Mouse (Mus musculus) stomach, embryonic 14.5 days (tissue): ENCODE results near the gene Trim5. TPM values are rescaled to one million over a fixed set of nuclear protein-coding genes. Genes with fewer than 3 reads are reported as not detected.
"Not testable (repeated sequence)": the region's sequence is repeated elsewhere in the genome, so short reads cannot be mapped to it uniquely, and the experiment has no call there.

Experiments
- ATAC-seq: fragments of 200-750 bp; cut with Nextera tagmentation; 2 replicates; pipeline ENCODE4 v1.8.0; 2017; ENCODE audit warnings: low read depth, moderate TSS enrichment; ENCODE audit not compliant: insufficient number of reproducible peaks, insufficient read depth, low FRiP score
- H3K27ac ChIP-seq: fragments of 300-500 bp; sonication (generic); 2 replicates; pipeline ENCODE4 v1.5.1; 2014; ENCODE audit warnings: mild to moderate bottlenecking, low read length, moderate library complexity, mixed read lengths
- H3K27me3 ChIP-seq: fragments of 300-500 bp; sonication (generic); 2 replicates; pipeline ENCODE4 v1.6.1; 2014; ENCODE audit warnings: low read length, control low read depth, mixed read lengths; ENCODE audit not compliant: control insufficient read depth, insufficient read depth
- H3K36me3 ChIP-seq: fragments of 300-500 bp; sonication (generic); 2 replicates; pipeline ENCODE4 v1.6.1; 2014; ENCODE audit warnings: mild to moderate bottlenecking, control low read depth, low read length, moderate library complexity, mixed read lengths; ENCODE audit not compliant: control insufficient read depth, insufficient read depth
- H3K4me1 ChIP-seq: fragments of 300-500 bp; sonication (generic); 2 replicates; pipeline ENCODE4 v1.6.1; 2014; ENCODE audit warnings: low read length, control low read depth, mixed read lengths; ENCODE audit not compliant: control insufficient read depth, insufficient read depth
- H3K4me2 ChIP-seq: fragments of 300-500 bp; sonication (generic); replicated peaks from 2 replicates; pipeline ENCODE4 v1.6.1; 2014; ENCODE audit warnings: low read depth, low read length, control low read depth
- H3K4me3 ChIP-seq: fragments of 300-500 bp; sonication (generic); 2 replicates; pipeline ENCODE4 v1.5.1; 2014; ENCODE audit warnings: low read depth, low read length, control low read depth
- H3K9ac ChIP-seq: fragments of 300-500 bp; sonication (generic); replicated peaks from 2 replicates; pipeline ENCODE4 v1.6.1; 2014; ENCODE audit warnings: low read depth, mild to moderate bottlenecking, control low read depth, low read length, moderate library complexity, mixed read lengths
- H3K9me3 ChIP-seq: fragments of 300-500 bp; sonication (generic); 2 replicates; pipeline ENCODE4 v1.6.1; 2016; ENCODE audit warnings: low read depth, low read length, control low read depth; ENCODE audit not compliant: control insufficient read depth
- WGBS: fragments of 180-500 bp; shearing (Covaris S2); extraction: QIAGEN DNeasy Blood & Tissue Kit; methylation state at CpG from one replicate; pipeline ENCODE4 v1.1.7; 2014; 5-methylcytosine and 5-hydroxymethylcytosine counted together
- polyA plus RNA-seq: library from polyadenylated mRNA; unstranded; fragments of >200 nt; fragmentation: Nextera tagmentation; extraction: Ambion mirVana; gene quantifications from 2 replicates; pipeline ENCODE4 v1.2.1, GENCODE M21; 2014

Gene Trim5
- polyA plus RNA-seq: 0.31 and 0.36 TPM in 2 replicates

GRCm38 (mm10) chr7:104287576-104288443, at the start of gene Trim5:
Trim5 (minus strand) TSS chr7:104288094.
- ATAC-seq: peak; percentile 61; the same call in 1 of the 2 replicates

GRCm38 (mm10) chr7:104335547-104335946, 47.7 kb upstream of the Trim5 start:
- 80% methylated on average over 3 of the region's 3 CpGs for WGBS
- H3K9me3 ChIP-seq, H3K27me3 ChIP-seq, H3K36me3 ChIP-seq, H3K9ac ChIP-seq, ATAC-seq, H3K4me1 ChIP-seq, H3K4me3 ChIP-seq, H3K27ac ChIP-seq, H3K4me2 ChIP-seq: not testable (repeated sequence)

More at GRCm38 (mm10) chr7:104287576-104288443, at the start of gene Trim5:
- H3K4me3 ChIP-seq, H3K4me1 ChIP-seq, H3K9ac ChIP-seq, H3K27ac ChIP-seq, H3K27me3 ChIP-seq, H3K9me3 ChIP-seq, H3K36me3 ChIP-seq: not testable (repeated sequence)
- H3K4me2 ChIP-seq: peak within 1 kb of the TSS; percentile 26
- 42% methylated on average over 14 of the region's 14 CpGs for WGBS

- not testable (repeated sequence) for H3K27ac ChIP-seq, H3K27me3 ChIP-seq, H3K4me3 ChIP-seq, ATAC-seq, H3K9me3 ChIP-seq, H3K4me2 ChIP-seq, H3K9ac ChIP-seq, H3K36me3 ChIP-seq, H3K4me1 ChIP-seq
- WGBS: 93% methylated on average over 2 of the region's 2 CpGs
These were observed 41.3 kb upstream of the Trim5 start, which contains the start of gene Trim34b for GRCm38 (mm10) chr7:104329171-104329570. Trim34b (plus strand) TSS chr7:104329471.

GRCm38 (mm10) chr7:104322028-104322427, 34.1 kb upstream of the Trim5 start:
- Histone ChIP-seq H3K9ac (no peak overlapping the region), H3K4me1 (no peaks in the 10 kb centered on the region), H3K4me3 (no peak overlapping the region), H3K27me3 (no peaks in the 10 kb centered on the region), H3K27ac (no peak overlapping the region), H3K4me2 (no peak overlapping the region), H3K9me3 (no peaks in the 10 kb centered on the region), H3K36me3 (no peaks in the 10 kb centered on the region)
- WGBS: 69% methylated on average over 9 of the region's 9 CpGs
- no peak for ATAC-seq

- peak; percentile 86 for ATAC-seq
- not testable (repeated sequence) for H3K4me1 ChIP-seq, H3K9ac ChIP-seq, H3K27me3 ChIP-seq, H3K9me3 ChIP-seq, H3K27ac ChIP-seq, H3K36me3 ChIP-seq
- 21% methylated on average over 4 of the region's 4 CpGs for WGBS
- Histone ChIP-seq H3K4me3 (peak within 1 kb of the TSS; percentile 31), H3K4me2 (peak within 1 kb of the TSS; percentile 41)
These were observed 27.6 kb upstream of the Trim5 start, which contains the start of gene Trim12a for GRCm38 (mm10) chr7:104315369-104316080. Trim12a (minus strand) TSS chr7:104315466.

GRCm38 (mm10) chr7:104314796-104315353, 27.0 kb upstream of the Trim5 start:
- no peaks in the 10 kb centered on the region for H3K27me3 ChIP-seq
- no peaks in the 10 kb centered on the region for H3K4me1 ChIP-seq
- no peaks in the 10 kb centered on the region for H3K36me3 ChIP-seq
- H3K9ac ChIP-seq: no peak overlapping the region
- no peak for ATAC-seq
- H3K27ac ChIP-seq: no peak overlapping the region
- no peaks in the 10 kb centered on the region for H3K9me3 ChIP-seq
- WGBS: 11% methylated on average over 15 of the region's 15 CpGs
- H3K4me3 ChIP-seq: peak overlapping the region; percentile 31
- H3K4me2 ChIP-seq: peak overlapping the region; percentile 41

GRCm38 (mm10) chr7:104291638-104292400, 3.9 kb upstream of the Trim5 start:
- 77% methylated on average over 5 of the region's 5 CpGs for WGBS
- H3K4me2 ChIP-seq: no peak overlapping the region

GRCm38 (mm10) chr7:104290641-104291040, 2.7 kb upstream of the Trim5 start:
- ATAC-seq: no peak
- Histone ChIP-seq H3K9ac (no peak overlapping the region), H3K9me3 (no peaks in the 10 kb centered on the region), H3K4me2 (no peak overlapping the region), H3K27ac (no peak overlapping the region), H3K4me1 (no peaks in the 10 kb centered on the region), H3K27me3 (no peaks in the 10 kb centered on the region), H3K4me3 (no peak overlapping the region), H3K36me3 (no peaks in the 10 kb centered on the region)
- 76% methylated on average over 1 of the region's 1 CpGs for WGBS

More at GRCm38 (mm10) chr7:104291638-104292400, 3.9 kb upstream of the Trim5 start:
- Histone ChIP-seq H3K4me1 (no peaks in the 10 kb centered on the region), H3K9ac (no peak overlapping the region), H3K36me3 (no peaks in the 10 kb centered on the region), H3K9me3 (no peaks in the 10 kb centered on the region), H3K4me3 (no peak overlapping the region), H3K27ac (no peak overlapping the region), H3K27me3 (no peaks in the 10 kb centered on the region)
- ATAC-seq: no peak
